Mouse (Mus musculus): Measurements from ENCODE around the gene Gm21518. TPM values are rescaled to one million over a fixed set of nuclear protein-coding genes. Genes with fewer than 3 reads are reported as not detected.
"Not testable (repeated sequence)": the region's sequence is repeated elsewhere in the genome, so short reads cannot be mapped to it uniquely, and the experiment has no call there.

Gm21518 gene
- not detected in 2 replicates for polyA plus RNA-seq (2014; fragmentation: Nextera tagmentation; extraction: Ambion mirVana)

DNA sequence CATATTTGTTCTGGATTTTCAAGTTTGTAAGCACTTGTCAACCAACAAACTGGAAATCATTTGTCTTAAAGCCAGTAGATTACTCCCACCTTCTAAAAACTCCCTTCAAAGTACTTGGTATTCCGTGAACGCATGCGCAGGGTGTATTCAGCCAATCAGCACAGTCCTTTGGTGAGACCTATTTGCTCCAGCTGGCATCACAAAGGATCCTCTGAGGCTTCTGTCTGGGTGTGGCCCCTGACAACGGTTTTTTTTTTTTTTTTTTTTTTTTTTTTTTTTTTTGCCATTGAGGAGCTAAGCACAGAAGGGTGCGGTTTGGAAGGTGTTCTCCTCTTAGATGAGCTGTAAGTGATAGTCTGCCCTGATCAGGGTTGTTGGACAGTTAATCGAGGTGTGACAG, at the start of gene Gm21518:
Gene Gm21518, plus strand, starts transcription at position 301 of the 400 bp plus-strand sequence.
- H3K4me1 ChIP-seq (replicated peaks; ENCODE audit: control insufficient read depth, insufficient read depth, low read length); H3K9me3 ChIP-seq (ENCODE audit: control insufficient read depth, low read length); H3K4me3 ChIP-seq (ENCODE audit: low read depth, low read length); DNase-seq (ENCODE audit: low spot score); H3K27ac ChIP-seq (ENCODE audit: low read depth, low read length); H3K27me3 ChIP-seq (ENCODE audit: control insufficient read depth, insufficient read depth, low read length); ATAC-seq (replicated peaks; ENCODE audit: low FRiP score); H3K4me2 ChIP-seq (ENCODE audit: low read depth, low read length, severe bottlenecking); H3K9ac ChIP-seq (ENCODE audit: low read length); H3K36me3 ChIP-seq (ENCODE audit: control insufficient read depth, insufficient read depth, low read length): not testable (repeated sequence)
- WGBS: no CpG with 5 or more reads among the region's 6 CpGs

Data from forebrain, embryonic 11.5 days (tissue).